Mouse (Mus musculus): ENCODE measurements around the gene Gbp7.

DNA sequence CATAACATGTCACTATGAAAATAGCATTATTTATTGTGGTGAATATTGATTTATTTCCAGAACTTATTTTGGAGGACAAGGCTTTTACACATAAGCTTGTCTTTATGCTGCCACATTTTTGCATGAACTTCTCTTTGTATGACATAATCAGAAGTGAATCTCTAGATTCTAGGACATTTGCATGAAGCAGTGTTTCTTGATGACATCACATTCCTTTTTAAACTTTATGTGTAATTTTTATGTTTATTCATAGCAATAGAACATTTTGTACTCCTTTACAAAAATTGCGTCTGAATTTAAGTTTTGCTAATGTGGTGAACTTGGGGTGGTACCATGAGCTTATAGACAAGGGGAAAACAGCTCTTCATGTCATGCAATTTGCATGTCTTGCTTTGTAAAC is 5.5 kb downstream of the Gbp7 start:
- TF ChIP-seq EP300 (IDR thresholded peaks at IDR 0.05; ENCODE audit: insufficient read depth, low read depth, low read length) (no peak), CTCF (IDR thresholded peaks at IDR 0.05) (no peak)

Measured in heart, adult 2 months (tissue).